Mouse (Mus musculus) heart, embryonic 12.5 days (tissue): ENCODE measurements around the gene Gucy2g. TPM values are rescaled to one million over a fixed set of nuclear protein-coding genes. Genes with fewer than 3 reads are reported as not detected.

Experiments used
- ATAC-seq: fragments of 200-750 bp; cut with Nextera tagmentation; 2 replicates; pipeline ENCODE4 v1.8.0; 2017; ENCODE audit warnings: moderate TSS enrichment, moderate library complexity; ENCODE audit not compliant: insufficient number of reproducible peaks, low FRiP score
- H3K27ac ChIP-seq: fragments of 300-500 bp; sonication (generic); 2 replicates; pipeline ENCODE4 v1.5.1; 2016; ENCODE audit warnings: mild to moderate bottlenecking, moderate library complexity; ENCODE audit not compliant: poor library complexity, severe bottlenecking
- H3K27me3 ChIP-seq: fragments of 300-500 bp; sonication (generic); replicated peaks from 2 replicates; pipeline ENCODE4 v1.6.1; 2016; ENCODE audit warnings: mild to moderate bottlenecking, moderate library complexity
- H3K36me3 ChIP-seq: fragments of 300-500 bp; sonication (generic); 2 replicates; pipeline ENCODE4 v1.6.1; 2016; ENCODE audit warnings: mild to moderate bottlenecking, moderate library complexity
- H3K4me1 ChIP-seq: fragments of 300-500 bp; sonication (generic); replicated peaks from 2 replicates; pipeline ENCODE4 v1.6.1; 2016; ENCODE audit warnings: mild to moderate bottlenecking
- H3K4me2 ChIP-seq: fragments of 300-500 bp; sonication (generic); 2 replicates; pipeline ENCODE4 v1.6.1; 2016; ENCODE audit warnings: mild to moderate bottlenecking, moderate library complexity
- H3K4me3 ChIP-seq: fragments of 300-500 bp; sonication (generic); 2 replicates; pipeline ENCODE4 v1.5.1; 2016; ENCODE audit warnings: mild to moderate bottlenecking
- H3K9ac ChIP-seq: fragments of 300-500 bp; sonication (generic); 2 replicates; pipeline ENCODE4 v1.6.1; 2016; ENCODE audit warnings: mild to moderate bottlenecking, moderate library complexity
- H3K9me3 ChIP-seq: fragments of 300-500 bp; sonication (generic); replicated peaks from 2 replicates; pipeline ENCODE4 v1.6.1; 2016; ENCODE audit warnings: mild to moderate bottlenecking, moderate library complexity
- WGBS: fragments of 180-500 bp; shearing (Covaris S2); methylation state at CpG from one replicate; pipeline ENCODE4 v1.1.7; 2016; 5-methylcytosine and 5-hydroxymethylcytosine counted together
- polyA plus RNA-seq: library from polyadenylated mRNA; unstranded; fragments of >200 nt; fragmentation: Nextera tagmentation; extraction: Ambion mirVana; gene quantifications from 2 replicates; pipeline ENCODE4 v1.2.1, GENCODE M21; 2016

Gucy2g gene
- polyA plus RNA-seq, 1 experiment from 2014 or later, result 0.04 TPM

- Histone ChIP-seq H3K4me3 (no peak overlapping the region), H3K4me1 (peaks cover 16% of the 10 kb centered on the region)
Observed at GRCm38 (mm10) chr19:55247563-55247962, 6.5 kb upstream of the Gucy2g start.

GRCm38 (mm10) chr19:55244791-55245231, 3.8 kb upstream of the Gucy2g start:
- peak; percentile 91 for ATAC-seq
- WGBS, result 10% methylated on average over 7 of the region's 7 CpGs
- H3K4me2 ChIP-seq, result peak overlapping the region; percentile 6; the same call in 1 of the 2 replicates
- no peaks in the 10 kb centered on the region for H3K36me3 ChIP-seq
- 0 out of 2 replicates have a peak, but pooled peaks cover 4% of the 10 kb centered on the region for H3K27me3 ChIP-seq
- no peak overlapping the region for H3K9ac ChIP-seq
- peak overlapping the region; percentile 53 for H3K27ac ChIP-seq
- H3K4me1 ChIP-seq, result peaks cover 16% of the 10 kb centered on the region
- no peaks in the 10 kb centered on the region for H3K9me3 ChIP-seq
- no peak overlapping the region for H3K4me3 ChIP-seq

More at GRCm38 (mm10) chr19:55247563-55247962, 6.5 kb upstream of the Gucy2g start:
- Histone ChIP-seq H3K36me3 (no peaks in the 10 kb centered on the region), H3K9ac (no peak overlapping the region), H3K9me3 (no peaks in the 10 kb centered on the region), H3K27me3 (0 out of 2 replicates have a peak, but pooled peaks cover 4% of the 10 kb centered on the region), H3K27ac (no peak overlapping the region), H3K4me2 (no peak overlapping the region)
- no peak for ATAC-seq
- 56% methylated on average over 5 of the region's 5 CpGs for WGBS

DNA sequence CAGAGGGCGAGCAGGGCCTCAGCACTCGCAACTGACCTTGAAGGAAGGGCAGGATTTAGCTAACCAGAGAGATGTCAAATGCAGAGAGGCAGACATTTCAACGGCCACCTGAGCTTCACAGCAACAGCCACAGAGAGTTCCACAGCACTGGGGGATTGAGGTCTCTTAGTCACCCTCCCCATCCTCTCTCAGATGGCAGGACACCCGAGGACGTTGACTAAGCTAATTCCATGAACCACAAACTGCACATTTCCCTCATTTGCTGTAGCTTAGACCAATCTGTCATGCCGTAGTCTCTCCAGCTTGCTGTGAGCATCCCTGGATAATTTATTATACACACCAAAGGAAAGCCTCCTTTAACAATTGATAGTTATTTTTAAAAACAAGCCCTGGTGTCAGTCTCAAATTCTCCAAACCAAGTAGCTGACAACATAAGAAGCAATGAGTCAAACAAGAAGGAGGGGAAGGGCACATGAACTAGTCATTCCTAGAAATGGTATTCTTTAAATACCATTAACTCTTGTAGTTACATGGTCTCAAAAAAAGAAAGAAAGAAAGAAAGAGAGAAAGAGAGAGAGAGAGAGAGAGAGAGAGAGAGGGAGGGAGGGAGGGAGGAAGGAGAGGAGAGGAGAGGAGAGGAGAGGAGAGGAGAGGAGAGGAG, 1.1 kb downstream of the Gucy2g start:
- Histone ChIP-seq H3K4me3 (no peak overlapping the region), H3K9ac (no peak overlapping the region), H3K27me3 (no peaks in the 10 kb centered on the region), H3K4me2 (no peak overlapping the region), H3K27ac (no peak overlapping the region), H3K4me1 (peaks cover 8% of the 10 kb centered on the region), H3K36me3 (no peaks in the 10 kb centered on the region), H3K9me3 (no peaks in the 10 kb centered on the region)
- 66% methylated on average over 6 of the region's 6 CpGs for WGBS
- no peak for ATAC-seq

DNA sequence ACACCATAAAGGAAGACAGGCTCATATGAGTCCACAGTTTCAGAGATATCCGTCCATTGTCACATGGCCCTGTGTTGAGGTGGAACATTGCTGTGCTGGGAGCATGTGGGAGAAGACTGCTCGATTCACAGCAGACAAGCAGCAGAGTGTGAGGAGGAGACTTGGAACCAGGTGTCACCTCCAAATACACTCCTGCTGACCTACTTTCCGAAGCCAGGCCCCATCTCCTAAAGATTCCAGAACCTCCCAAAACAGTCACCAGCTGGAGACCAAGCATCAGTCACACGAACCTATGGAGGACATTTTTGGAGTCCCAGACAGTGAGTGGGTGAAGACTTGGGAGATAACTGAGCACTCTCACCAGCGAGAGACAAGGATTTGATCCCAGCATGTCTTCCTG, 4.5 kb downstream of the Gucy2g start:
- Histone ChIP-seq H3K4me2 (no peak overlapping the region), H3K4me3 (no peak overlapping the region), H3K9ac (no peak overlapping the region), H3K4me1 (0 out of 2 replicates have a peak, but pooled peaks cover 3% of the 10 kb centered on the region), H3K27ac (no peak overlapping the region), H3K27me3 (no peaks in the 10 kb centered on the region), H3K9me3 (no peaks in the 10 kb centered on the region), H3K36me3 (no peaks in the 10 kb centered on the region)
- no peak for ATAC-seq
- 78% methylated on average over 5 of the region's 5 CpGs for WGBS

- Histone ChIP-seq H3K4me1 (peaks cover 5% of the 10 kb centered on the region; the same call in 1 of the 2 replicates), H3K9ac (no peak overlapping the region), H3K4me2 (no peak overlapping the region), H3K36me3 (no peaks in the 10 kb centered on the region), H3K4me3 (no peak overlapping the region), H3K27me3 (no peaks in the 10 kb centered on the region), H3K27ac (no peak overlapping the region), H3K9me3 (no peaks in the 10 kb centered on the region)
- 57% methylated on average over 2 of the region's 2 CpGs for WGBS
- ATAC-seq, result no peak
Observed at GRCm38 (mm10) chr19:55236026-55236425, 5.0 kb downstream of the Gucy2g start.

DNA sequence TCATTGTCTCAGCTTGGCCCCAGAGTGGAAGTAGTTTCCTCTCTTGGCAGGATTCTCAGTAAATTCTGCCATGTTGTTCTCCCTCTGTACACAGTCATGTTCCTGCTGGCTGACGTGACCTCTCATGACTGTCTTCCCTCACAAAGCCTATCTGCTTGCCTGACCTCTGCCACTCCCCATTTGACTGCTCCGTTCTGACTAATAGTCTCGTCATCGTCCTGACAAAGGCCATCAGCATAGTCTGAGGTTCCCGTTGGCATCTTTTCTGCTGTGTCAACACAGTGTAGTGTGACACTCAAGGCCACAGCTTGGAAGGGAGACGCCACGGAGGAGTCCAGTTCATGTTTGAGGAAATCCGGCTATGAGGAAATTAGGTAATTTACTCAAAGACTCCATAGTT, 8.9 kb downstream of the Gucy2g start:
- H3K4me1 ChIP-seq, result peaks cover 4% of the 10 kb centered on the region; the same call in 1 of the 2 replicates
- WGBS, result 43% methylated on average over 8 of the region's 8 CpGs
- no peak overlapping the region for H3K27ac ChIP-seq
- ATAC-seq, result 0 out of 2 replicates have a peak, but pooled peaks have one; percentile 25
- no peak overlapping the region for H3K4me2 ChIP-seq
- H3K4me3 ChIP-seq, result no peak overlapping the region
- H3K9me3 ChIP-seq, result no peaks in the 10 kb centered on the region
- no peaks in the 10 kb centered on the region for H3K27me3 ChIP-seq
- H3K9ac ChIP-seq, result no peak overlapping the region
- H3K36me3 ChIP-seq, result no peaks in the 10 kb centered on the region

- H3K4me3 ChIP-seq, result no peak overlapping the region
- ATAC-seq, result no peak
- H3K27ac ChIP-seq, result no peak overlapping the region
- no peak overlapping the region for H3K4me2 ChIP-seq
- WGBS, result 65% methylated on average over 10 of the region's 10 CpGs
- no peaks in the 10 kb centered on the region for H3K27me3 ChIP-seq
- H3K36me3 ChIP-seq, result no peaks in the 10 kb centered on the region
- H3K4me1 ChIP-seq, result peaks cover 4% of the 10 kb centered on the region; the same call in 1 of the 2 replicates
- H3K9me3 ChIP-seq, result no peaks in the 10 kb centered on the region
- H3K9ac ChIP-seq, result no peak overlapping the region
Observed at GRCm38 (mm10) chr19:55231081-55231480, 10.0 kb downstream of the Gucy2g start.

- no peaks in the 10 kb centered on the region for H3K9me3 ChIP-seq
- H3K27ac ChIP-seq, result no peak overlapping the region
- H3K4me3 ChIP-seq, result no peak overlapping the region
- ATAC-seq, result no peak
- H3K9ac ChIP-seq, result no peak overlapping the region
- WGBS, result 74% methylated on average over 7 of the region's 7 CpGs
- H3K36me3 ChIP-seq, result no peaks in the 10 kb centered on the region
- H3K27me3 ChIP-seq, result no peaks in the 10 kb centered on the region
- peaks cover 4% of the 10 kb centered on the region; the same call in 1 of the 2 replicates for H3K4me1 ChIP-seq
- H3K4me2 ChIP-seq, result no peak overlapping the region
Observed at GRCm38 (mm10) chr19:55227135-55227534, 13.9 kb downstream of the Gucy2g start.

DNA sequence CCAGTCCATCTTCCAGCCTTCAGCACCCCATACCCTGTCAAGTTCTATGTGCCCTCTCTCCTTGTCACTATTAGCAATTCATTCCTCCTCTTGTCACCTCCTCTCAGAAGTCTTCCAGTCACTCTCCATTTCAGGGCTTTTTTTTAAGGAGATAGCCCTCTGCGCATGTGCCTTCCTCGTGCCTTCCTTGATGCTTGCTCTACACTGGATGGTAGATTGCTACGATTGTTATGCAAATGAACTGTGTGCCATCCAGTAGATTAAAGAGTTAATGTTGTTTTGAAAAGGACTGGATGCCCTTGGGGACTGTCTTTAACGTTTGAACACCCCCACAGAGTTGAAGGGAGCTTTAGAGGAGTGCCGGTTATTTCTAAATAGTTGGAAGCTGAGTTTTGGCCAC, 14.4 kb downstream of the Gucy2g start:
- Histone ChIP-seq H3K27ac (no peak overlapping the region), H3K9me3 (no peaks in the 10 kb centered on the region), H3K36me3 (no peaks in the 10 kb centered on the region), H3K9ac (no peak overlapping the region), H3K27me3 (no peaks in the 10 kb centered on the region), H3K4me3 (no peak overlapping the region), H3K4me2 (no peak overlapping the region), H3K4me1 (peaks cover 4% of the 10 kb centered on the region; the same call in 1 of the 2 replicates)
- ATAC-seq, result no peak
- 68% methylated on average over 5 of the region's 5 CpGs for whole genome bisulfite sequencing

DNA sequence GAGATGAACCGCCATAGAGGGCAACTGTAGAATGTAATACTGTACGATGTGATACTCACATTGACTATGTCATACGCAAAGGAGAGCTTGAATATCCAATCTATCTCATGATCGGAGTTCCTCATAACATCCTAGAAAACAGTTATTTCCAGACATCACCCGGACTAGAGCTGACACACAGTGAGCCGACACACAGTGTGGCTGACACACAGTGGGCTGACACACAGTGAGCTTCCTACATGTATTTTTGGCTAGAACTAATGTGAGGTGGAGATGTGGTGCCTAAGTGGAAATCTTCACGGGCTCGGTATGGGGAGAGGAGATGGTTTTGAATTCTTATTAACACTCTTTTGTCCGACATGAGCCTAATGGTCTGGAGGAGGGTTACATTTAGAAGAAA, 18.8 kb downstream of the Gucy2g start:
- peaks cover 16% of the 10 kb centered on the region for H3K4me1 ChIP-seq
- H3K9ac ChIP-seq, result no peak overlapping the region
- no peak overlapping the region for H3K27ac ChIP-seq
- no peak overlapping the region for H3K4me3 ChIP-seq
- no peaks in the 10 kb centered on the region for H3K27me3 ChIP-seq
- WGBS, result 86% methylated on average over 9 of the region's 9 CpGs
- H3K9me3 ChIP-seq, result no peaks in the 10 kb centered on the region
- no peak overlapping the region for H3K4me2 ChIP-seq
- no peak for ATAC-seq
- no peaks in the 10 kb centered on the region for H3K36me3 ChIP-seq

DNA sequence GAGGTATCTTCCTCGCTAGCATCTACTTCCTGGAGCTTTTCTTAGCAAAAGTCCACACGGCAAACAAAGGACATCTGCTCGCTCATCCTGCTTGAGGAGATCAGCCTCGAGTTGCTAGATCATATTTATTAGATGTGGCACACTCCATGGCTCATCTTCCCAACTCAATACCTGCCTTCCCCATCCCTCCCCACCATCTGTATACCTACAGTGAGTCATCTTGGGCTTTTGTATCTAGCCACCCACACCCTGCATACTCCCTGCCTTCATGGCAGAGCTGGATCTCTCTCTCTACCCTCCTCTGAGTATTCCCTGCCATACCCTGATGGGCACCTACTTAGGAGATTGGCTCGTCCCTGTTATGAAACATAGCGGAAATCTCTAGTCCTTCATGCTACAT, 19.8 kb downstream of the Gucy2g start:
- ATAC-seq, result no peak
- no peak overlapping the region for H3K4me2 ChIP-seq
- H3K4me1 ChIP-seq, result peaks cover 16% of the 10 kb centered on the region
- no peak overlapping the region for H3K27ac ChIP-seq
- H3K4me3 ChIP-seq, result no peak overlapping the region
- 82% methylated on average over 6 of the region's 6 CpGs for WGBS
- no peaks in the 10 kb centered on the region for H3K27me3 ChIP-seq
- H3K9me3 ChIP-seq, result no peaks in the 10 kb centered on the region
- no peak overlapping the region for H3K9ac ChIP-seq
- H3K36me3 ChIP-seq, result no peaks in the 10 kb centered on the region
